22 mouse cellular contexts compared by ENCODE assay signal in the genomic region with DNA sequence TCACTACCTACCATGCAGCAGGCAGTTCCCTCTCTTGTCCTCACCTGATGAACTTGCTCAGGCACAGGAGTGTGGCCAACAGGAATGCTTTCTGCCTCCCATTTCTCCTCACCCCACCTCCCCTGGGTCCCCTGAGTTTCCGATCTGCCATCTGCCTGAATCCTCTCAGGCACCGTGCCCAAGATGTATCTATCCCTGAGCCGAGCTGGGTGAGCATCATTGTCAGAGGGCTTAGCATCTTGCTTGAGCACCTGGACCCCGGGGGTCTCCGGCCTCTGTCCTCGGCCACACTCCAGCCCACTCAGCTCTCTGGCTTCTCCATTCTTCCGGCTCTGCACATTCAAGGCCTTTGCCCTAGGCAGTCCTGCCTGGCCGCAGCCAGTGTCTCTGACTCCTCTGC. TPM values are rescaled to one million over a fixed set of nuclear protein-coding genes. Genes with fewer than 3 reads are reported as not detected.
DNase-seq lines count a peak whose midpoint lies in the region; ATAC-seq lines count a peak whose summit lies in the region.
"Had no signal": no experiment of that assay in that cellular context is flagged by ENCODE, and none has a peak within 500 bp of the region (broad histone marks: within the 10 kb centered on the region; RNA-seq: fewer than 3 reads in every experiment).

No protein-coding gene starts in this region.

- no peaks in the 10 kb centered on the region for H3K36me3 ChIP-seq in hindbrain, embryonic 15.5 days
- no peaks in the 10 kb centered on the region for H3K36me3 ChIP-seq in hindbrain, embryonic 16.5 days (ENCODE audit: control insufficient read depth, insufficient read depth, low read length)
- H3K36me3 ChIP-seq: embryonic facial prominence, embryonic 13.5 days; heart, embryonic 13.5 days; lung, embryonic 15.5 days had no signal

- no peak overlapping the region for H3K27ac ChIP-seq in hindbrain, embryonic 15.5 days (replicated peaks)
- H3K27ac ChIP-seq in hindbrain, embryonic 16.5 days (ENCODE audit: low read depth, low read length): no peak overlapping the region
- H3K27ac ChIP-seq: embryonic facial prominence, embryonic 13.5 days; heart, embryonic 13.5 days; liver, embryonic 14.5 days; lung, embryonic 15.5 days had no signal

- H3K9ac ChIP-seq in hindbrain, embryonic 15.5 days: 0 out of 2 replicates have a peak overlapping the region, but pooled peaks have one; percentile 7
- H3K9ac ChIP-seq in hindbrain, embryonic 16.5 days (ENCODE audit: low read depth, low read length): no peak overlapping the region
- H3K9ac ChIP-seq: embryonic facial prominence, embryonic 13.5 days; heart, embryonic 13.5 days; liver, embryonic 14.5 days; lung, embryonic 15.5 days had no signal

- H3K4me2 ChIP-seq in hindbrain, embryonic 15.5 days: no peak overlapping the region
- no peak overlapping the region for H3K4me2 ChIP-seq in hindbrain, embryonic 16.5 days (ENCODE audit: low read length)
- H3K4me2 ChIP-seq: embryonic facial prominence, embryonic 13.5 days; heart, embryonic 13.5 days; lung, embryonic 15.5 days had no signal

- H3K4me1 ChIP-seq in hindbrain, embryonic 15.5 days (replicated peaks): peaks cover 37% of the 10 kb centered on the region
- peaks cover 11% of the 10 kb centered on the region for H3K4me1 ChIP-seq in hindbrain, embryonic 16.5 days (ENCODE audit: control insufficient read depth, insufficient read depth, low read depth, low read length)

- ATAC-seq in hindbrain, embryonic 15.5 days (ENCODE audit: low FRiP score, low read depth): no peak
- ATAC-seq in hindbrain, embryonic 16.5 days: no peak
- no peak for ATAC-seq in activated CD4-positive, CD25-positive, alpha-beta regulatory T cell, adult 4 months
- ATAC-seq: CD4-positive, CD25-positive, alpha-beta regulatory T cell, adult 4 months; Patski had no signal

- 56% methylated on average over 8 of the region's 8 CpGs for WGBS in hindbrain, embryonic 15.5 days
- WGBS in hindbrain, embryonic 16.5 days: 57% methylated on average over 8 of the region's 8 CpGs

- peak; percentile 84 for DNase-seq in cerebellum, adult 11-12 months
- no peak for DNase-seq in cerebellum, postnatal 4 days (ENCODE audit: low spot score in 2 of 2)
- peak; percentile 79 for DNase-seq in brain, adult 2 months (ENCODE audit: low read depth, low spot score)
- peak; percentile 79 to 82 for DNase-seq in cerebellum, postnatal 10 days
- DNase-seq in thymus, postnatal 4 days: no peak
- DNase-seq: adrenal gland, postnatal 14 days; gastrocnemius, postnatal 10 days; heart, adult 18-20 months; kidney, adult 9 months; lung, postnatal 4 days; right cerebral cortex, postnatal 4 days; thymus, adult 2 months had no signal

- H3K4me3 ChIP-seq in hindbrain, embryonic 15.5 days: no peak overlapping the region
- H3K4me3 ChIP-seq in hindbrain, embryonic 16.5 days (ENCODE audit: low read length): no peak overlapping the region
- H3K4me3 ChIP-seq: embryonic facial prominence, embryonic 13.5 days; heart, embryonic 13.5 days; lung, embryonic 15.5 days had no signal

- no peaks in the 10 kb centered on the region for H3K27me3 ChIP-seq in hindbrain, embryonic 15.5 days
- H3K27me3 ChIP-seq in hindbrain, embryonic 16.5 days (replicated peaks; ENCODE audit: control insufficient read depth, insufficient read depth, low read length): no peaks in the 10 kb centered on the region

- no peaks in the 10 kb centered on the region for H3K9me3 ChIP-seq in hindbrain, embryonic 15.5 days
- no peaks in the 10 kb centered on the region for H3K9me3 ChIP-seq in hindbrain, embryonic 16.5 days (ENCODE audit: control insufficient read depth, low read length)
- H3K9me3 ChIP-seq: embryonic facial prominence, embryonic 13.5 days; heart, embryonic 13.5 days; lung, embryonic 15.5 days had no signal

RNA-seq across cellular contexts. Expression of gene Lrrc4b, which starts 9.1 kb away (rescaled TPM):
- polyA plus RNA-seq in hindbrain, embryonic 15.5 days (2015; fragmentation: Nextera tagmentation; extraction: Ambion mirVana): 16.7 and 16.9 TPM in 2 replicates
- 12.4 and 12.6 TPM in 2 replicates for polyA plus RNA-seq in hindbrain, embryonic 16.5 days (2015; fragmentation: Nextera tagmentation; extraction: Ambion mirVana)
- not detected for polyA plus RNA-seq in activated CD4-positive, CD25-positive, alpha-beta regulatory T cell, adult 4 months (2017; shearing (Covaris generic))
- polyA plus RNA-seq: CD4-positive, CD25-positive, alpha-beta regulatory T cell, adult 4 months had no signal

RNA-seq across cellular contexts. Expression of gene Aspdh, which starts 27.3 kb away (rescaled TPM):
- 3.7 and 5.0 TPM in 2 replicates for polyA plus RNA-seq in hindbrain, embryonic 15.5 days (2015; fragmentation: Nextera tagmentation; extraction: Ambion mirVana)
- 3.1 and 3.9 TPM in 2 replicates for polyA plus RNA-seq in hindbrain, embryonic 16.5 days (2015; fragmentation: Nextera tagmentation; extraction: Ambion mirVana)
- polyA plus RNA-seq in activated CD4-positive, CD25-positive, alpha-beta regulatory T cell, adult 4 months (2017; shearing (Covaris generic)): not detected
- polyA plus RNA-seq: intestine, embryonic 14.5 days; Patski had no signal

RNA-seq across cellular contexts. Expression of gene Josd2, which starts 29.8 kb away (rescaled TPM):
- polyA plus RNA-seq in hindbrain, embryonic 15.5 days (2015; fragmentation: Nextera tagmentation; extraction: Ambion mirVana): 44.0 and 45.7 TPM in 2 replicates
- 42.5 and 46.2 TPM in 2 replicates for polyA plus RNA-seq in hindbrain, embryonic 16.5 days (2015; fragmentation: Nextera tagmentation; extraction: Ambion mirVana)
- polyA plus RNA-seq in activated CD4-positive, CD25-positive, alpha-beta regulatory T cell, adult 4 months (2017; shearing (Covaris generic)): 10 to 100 TPM; 39.9 to 67.9 TPM

RNA-seq across cellular contexts. Expression of gene 1700008O03Rik, which starts 52.3 kb away (rescaled TPM):
- 2.8 and 2.9 TPM in 2 replicates for polyA plus RNA-seq in hindbrain, embryonic 15.5 days (2015; fragmentation: Nextera tagmentation; extraction: Ambion mirVana)
- polyA plus RNA-seq in hindbrain, embryonic 16.5 days (2015; fragmentation: Nextera tagmentation; extraction: Ambion mirVana): 3.6 and 3.8 TPM in 2 replicates
- polyA plus RNA-seq in activated CD4-positive, CD25-positive, alpha-beta regulatory T cell, adult 4 months (2017; shearing (Covaris generic)): under 1 TPM; 0.59 to 0.66 TPM
- polyA plus RNA-seq: CD4-positive, CD25-positive, alpha-beta regulatory T cell, adult 4 months had no signal

RNA-seq across cellular contexts. Expression of gene Syt3, which starts 54.0 kb away (rescaled TPM):
- 58.9 and 68.8 TPM in 2 replicates for polyA plus RNA-seq in hindbrain, embryonic 15.5 days (2015; fragmentation: Nextera tagmentation; extraction: Ambion mirVana)
- polyA plus RNA-seq in hindbrain, embryonic 16.5 days (2015; fragmentation: Nextera tagmentation; extraction: Ambion mirVana): 74.8 and 75.6 TPM in 2 replicates
- polyA plus RNA-seq in activated CD4-positive, CD25-positive, alpha-beta regulatory T cell, adult 4 months (2017; shearing (Covaris generic)): not detected
- polyA plus RNA-seq: CD4-positive, CD25-positive, alpha-beta regulatory T cell, adult 4 months had no signal

Comparison
In these comparisons a context has a peak if more than half of its experiments do, and no peak if none do; other contexts are left out.
1. DNase-seq: peak in cerebellum, adult 11-12 months (single experiment), brain, adult 2 months (single experiment) and cerebellum, postnatal 10 days (2 of 2); none in cerebellum, postnatal 4 days (0 of 2) and thymus, postnatal 4 days (single experiment).
2. RNA of gene Lrrc4b, which starts 9.1 kb away (polyA plus RNA-seq): 16.7 to 16.9 TPM in hindbrain, embryonic 15.5 days and 12.4 to 12.6 TPM in hindbrain, embryonic 16.5 days; not detected in activated CD4-positive, CD25-positive, alpha-beta regulatory T cell, adult 4 months; every median in the first group is over 10 times any median in the second.